Mouse (Mus musculus) embryonic fibroblast, embryonic 13.5 days (primary cell): ENCODE data around the gene Tmem200c.

ENCODE experiments used
- CTCF ChIP-seq: IDR thresholded peaks from 2 replicates; pipeline ENCODE4 v1.5.1; 2011; ENCODE audit warnings: mild to moderate bottlenecking, control low read depth, low read length, moderate library complexity, borderline replicate concordance; ENCODE audit not compliant: insufficient read depth
- POLR2A ChIP-seq: IDR thresholded peaks from 2 replicates; pipeline ENCODE4 v1.6.1; 2011; ENCODE audit warnings: low read depth, mild to moderate bottlenecking, control low read depth, low read length, moderate library complexity

- TF ChIP-seq CTCF (no peak), POLR2A (no peak)
These were observed 48.8 kb downstream of the Tmem200c start for GRCm38 (mm10) chr17:68875251-68875650.
